Mouse (Mus musculus) gastrocnemius, postnatal 4 days (tissue): Measurements from ENCODE around the gene Gm4767. TPM values are rescaled to one million over a fixed set of nuclear protein-coding genes. Genes with fewer than 3 reads are reported as not detected.
"Not testable (repeated sequence)": the region's sequence is repeated elsewhere in the genome, so short reads cannot be mapped to it uniquely, and the experiment has no call there.

ENCODE experiments used
- DNase-seq, 2 experiments: peaks; one replicate each; pipeline ENCODE4 v3.0.0; 2021 to 2022; ENCODE audit warnings: low spot score in 2 of 2, mixed read lengths in 2 of 2
- long read RNA-seq, 2 experiments: library from polyadenylated mRNA; stranded (forward); transcript quantifications; one replicate each; pipeline ENCODE4 v2.0.0; 2021
- total RNA-seq, 2 experiments: library from RNA; stranded (reverse); gene quantifications; 2 replicates each; pipeline ENCODE4 v1.2.3; 2021

The Gm4767 gene
- total RNA-seq = 1 to 10 TPM; 1.5 to 2.0 TPM
- long read RNA-seq, experiment 1 = 0 reads
- long read RNA-seq, experiment 2, partial matches to known transcripts = 0 of 1 reads
- long read RNA-seq, experiment 2, other reads (novel, unspliced or antisense) = 1 of 1 reads

DNA sequence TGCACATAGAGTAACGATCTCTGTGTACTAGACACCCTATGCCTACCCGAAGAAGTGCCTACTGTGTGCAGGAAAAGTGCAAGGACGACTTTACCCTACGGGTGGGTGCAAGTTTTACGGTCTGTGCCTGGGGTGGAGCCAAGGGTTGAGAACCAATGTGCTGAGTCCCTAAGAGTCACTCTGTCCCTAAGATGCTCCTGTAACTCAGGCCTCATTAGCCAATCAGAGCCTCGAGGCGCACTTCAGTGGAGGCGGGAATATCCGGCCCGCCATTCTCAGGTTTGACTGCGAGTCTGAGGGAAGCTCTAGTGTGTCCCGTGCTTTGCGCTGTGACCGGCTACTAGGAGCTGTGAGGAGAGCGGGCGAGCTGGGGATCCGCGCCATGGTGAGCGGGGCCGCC, at the start of gene Gm4767:
TSS of gene Gm4767 (plus strand) at position 288 of the 400 bp plus-strand sequence.
- DNase-seq = peak in 1 of 2 experiments; percentile 2

- not testable (repeated sequence) for DNase-seq
These were observed 41.2 kb upstream of the Gm4767 start, which contains the start of gene Gm3055 for GRCm38 (mm10) chr10:81770506-81771403. Gm3055 (minus strand) TSS chr10:81771161.

GRCm38 (mm10) chr10:81771404-81771777, 40.6 kb upstream of the Gm4767 start:
- DNase-seq = not testable (repeated sequence)

DNA sequence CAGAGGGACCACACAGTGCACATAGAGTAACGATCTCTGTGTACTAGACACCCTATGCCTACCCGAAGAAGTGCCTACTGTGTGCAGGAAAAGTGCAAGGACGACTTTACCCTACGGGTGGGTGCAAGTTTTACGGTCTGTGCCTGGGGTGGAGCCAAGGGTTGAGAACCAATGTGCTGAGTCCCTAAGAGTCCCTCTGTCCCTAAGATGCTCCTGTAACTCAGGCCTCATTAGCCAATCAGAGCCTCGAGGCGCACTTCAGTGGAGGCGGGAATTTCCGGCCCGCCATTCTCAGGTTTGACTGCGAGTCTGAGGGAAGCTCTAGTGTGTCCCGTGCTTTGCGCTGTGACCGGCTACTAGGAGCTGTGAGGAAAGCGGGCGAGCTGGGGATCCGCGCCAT, 34.2 kb downstream of the Gm4767 start:
- not testable (repeated sequence) for DNase-seq

- DNase-seq = not testable (repeated sequence)
These were observed 51.7 kb downstream of the Gm4767 start, which contains the start of gene Gm32687 for GRCm38 (mm10) chr10:81863409-81864407. Gm32687 (plus strand) TSS chr10:81863934.

Other genes starting within 250 kb of the Gm4767 start
- 10 to 100 TPM in 1 of 2 experiments, 1 to 10 TPM in 1; 7.8 to 10.5 TPM for gene Tle2, start 237.6 kb upstream of the Gm4767 start, total RNA-seq
- 1 to 10 TPM; 5.2 to 6.6 TPM for gene Tle6, start 211.1 kb upstream of the Gm4767 start, total RNA-seq
- gene BC025920, start 205.9 kb upstream of the Gm4767 start, total RNA-seq = 1 to 10 TPM; 1.2 to 1.7 TPM
- 10 to 100 TPM; 13.6 to 18.2 TPM for gene Sirt6, start 184.4 kb upstream of the Gm4767 start, total RNA-seq
- 10 to 100 TPM; 16.0 to 17.7 TPM for gene Ankrd24, start 183.6 kb upstream of the Gm4767 start, total RNA-seq
- gene Gm10778, start 163.1 kb upstream of the Gm4767 start, total RNA-seq = 1 to 10 TPM; 2.6 to 3.1 TPM
- gene Zfp433, start 107.4 kb upstream of the Gm4767 start, total RNA-seq = 1 to 10 TPM; 4.7 to 4.9 TPM
- gene Gm3055, start 41.0 kb upstream of the Gm4767 start, total RNA-seq = 1 to 10 TPM; 3.6 to 4.9 TPM
- gene Gm32687, start 51.7 kb downstream of the Gm4767 start, total RNA-seq = 1 to 10 TPM; 2.4 to 3.4 TPM
- 1 to 10 TPM; 1.4 to 1.6 TPM for gene Zfp781, start 118.3 kb downstream of the Gm4767 start, total RNA-seq
- 1 to 10 TPM; 7.8 to 8.1 TPM for gene Zfp873, start 235.9 kb downstream of the Gm4767 start, total RNA-seq